Mouse (Mus musculus): ENCODE results near the gene Spns1.
"Not testable (repeated sequence)": the region's sequence is repeated elsewhere in the genome, so short reads cannot be mapped to it uniquely, and the experiment has no call there.

The Spns1 gene

DNA sequence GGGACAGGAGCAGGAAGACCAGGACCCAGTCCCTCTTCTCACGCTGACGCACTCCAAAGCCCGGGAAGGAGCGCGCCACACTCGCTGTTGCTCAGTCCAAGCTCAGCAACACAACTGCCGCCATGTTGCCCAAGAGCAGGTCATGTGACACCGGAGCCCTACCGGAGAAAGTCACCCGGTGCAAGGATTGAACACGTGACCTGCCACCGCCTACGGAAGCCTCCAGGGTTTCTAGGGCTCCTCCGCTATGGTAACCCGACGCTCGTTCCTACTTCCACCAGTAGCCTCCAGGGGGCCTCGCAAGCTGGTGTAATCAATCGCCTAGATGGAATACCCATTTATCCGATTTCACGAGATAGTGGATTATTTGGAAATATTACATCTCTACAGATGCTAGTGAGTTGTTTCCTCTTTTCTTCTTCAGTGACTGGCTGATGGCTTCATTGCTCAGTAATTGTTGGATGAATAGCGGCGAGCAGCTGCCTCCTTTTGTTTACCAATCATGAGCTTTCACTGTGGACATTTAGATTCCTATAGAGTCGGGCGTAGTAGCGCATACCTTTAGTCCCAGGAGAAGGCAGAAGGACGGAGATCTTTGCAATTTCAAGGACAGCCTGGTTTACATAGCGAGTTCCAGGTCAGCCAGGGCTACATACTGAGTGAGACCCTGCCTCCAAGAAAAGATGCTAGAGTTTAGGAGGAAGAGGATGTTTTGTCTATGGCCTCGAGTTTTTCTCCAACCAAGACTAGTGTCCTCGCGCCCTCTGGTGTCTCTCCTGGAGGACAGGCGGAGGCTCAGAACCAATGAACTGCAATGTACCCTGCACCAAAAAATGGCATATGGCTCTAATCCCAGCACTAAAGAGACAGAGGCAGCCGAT lies at the start of gene Spns1:
Gene Spns1 (minus strand): TSS at position 173 of the 881 bp plus-strand sequence.
- peak; percentile 99 for DNase-seq

DNA sequence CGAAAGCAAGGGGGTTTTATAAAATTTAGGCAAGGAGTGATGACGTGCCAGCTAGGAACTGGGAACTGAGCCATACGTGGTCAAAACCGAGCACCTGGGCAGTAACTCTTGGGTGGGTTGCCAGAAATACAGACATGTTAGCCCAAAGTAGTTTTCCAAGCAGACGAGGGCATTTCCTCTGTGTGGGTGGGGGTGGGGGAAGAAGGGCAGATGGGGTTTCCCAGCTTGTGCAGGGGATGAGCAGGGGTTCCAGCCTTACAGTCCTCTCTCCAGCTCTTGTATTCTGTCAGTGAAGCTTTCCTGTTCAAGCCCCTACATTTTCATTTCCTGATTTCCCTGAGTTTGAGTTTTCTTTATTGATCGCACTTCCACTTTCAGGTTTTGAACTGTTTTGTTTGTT lies 46.9 kb upstream of the Spns1 start:
- no peak for DNase-seq

DNA sequence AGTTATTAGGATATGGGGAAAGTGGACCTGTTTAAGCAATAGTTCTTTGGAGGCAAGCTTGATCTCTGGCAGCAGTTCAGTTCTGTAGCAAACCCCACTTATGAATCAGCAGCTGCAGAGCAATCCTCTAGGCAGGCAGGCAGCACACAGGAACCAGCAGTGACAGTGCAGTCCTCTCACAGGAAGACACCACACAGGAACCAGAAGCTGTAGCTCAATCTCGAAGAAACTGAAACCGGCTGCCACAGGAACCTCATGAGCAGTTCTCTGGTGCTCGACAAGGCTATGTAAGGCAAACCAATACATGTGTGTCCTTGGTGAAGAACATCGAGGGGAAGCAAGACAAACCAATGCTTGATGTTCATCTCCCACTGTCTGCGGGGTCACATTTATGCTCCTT lies 44.5 kb upstream of the Spns1 start:
- DNase-seq = no peak

DNA sequence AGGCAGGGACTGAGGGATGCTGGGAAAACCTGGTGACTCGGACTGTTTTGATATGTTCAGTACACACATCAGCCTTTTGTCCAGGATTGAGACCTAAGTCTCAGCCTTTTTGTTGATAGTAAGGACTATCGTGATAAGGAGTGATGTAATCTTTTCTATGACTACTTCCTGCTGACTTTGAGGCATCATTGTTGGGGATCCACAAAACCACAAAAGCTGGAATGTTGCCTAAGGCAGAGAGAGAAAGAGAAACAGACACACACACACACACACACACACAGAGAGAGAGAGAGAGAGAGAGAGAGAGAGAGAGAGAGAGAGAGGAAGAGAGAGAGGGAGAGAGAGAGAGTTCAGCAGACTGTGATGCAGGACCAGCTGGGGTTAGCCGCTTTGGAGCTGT lies 41.2 kb upstream of the Spns1 start:
- DNase-seq = no peak

DNA sequence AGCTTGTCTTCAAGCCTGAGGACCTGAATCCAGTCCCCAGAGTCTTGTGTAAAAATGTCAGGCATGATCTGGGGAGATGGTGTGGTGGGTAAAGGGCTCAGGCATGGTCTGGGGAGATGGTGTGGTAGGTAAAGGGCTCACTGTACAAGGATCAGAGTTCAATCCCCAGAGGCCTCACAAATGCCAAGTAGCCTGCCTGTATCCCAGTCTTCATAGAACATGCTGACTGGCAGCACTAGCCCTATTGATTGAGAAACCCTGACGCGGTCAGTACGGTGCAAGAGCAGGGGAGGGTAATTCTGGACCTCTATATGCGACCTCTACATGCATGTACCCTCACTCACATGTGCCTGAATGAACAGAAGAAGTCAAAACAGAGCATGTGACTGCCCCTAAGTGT lies 40.4 kb upstream of the Spns1 start:
- no peak for DNase-seq

DNA sequence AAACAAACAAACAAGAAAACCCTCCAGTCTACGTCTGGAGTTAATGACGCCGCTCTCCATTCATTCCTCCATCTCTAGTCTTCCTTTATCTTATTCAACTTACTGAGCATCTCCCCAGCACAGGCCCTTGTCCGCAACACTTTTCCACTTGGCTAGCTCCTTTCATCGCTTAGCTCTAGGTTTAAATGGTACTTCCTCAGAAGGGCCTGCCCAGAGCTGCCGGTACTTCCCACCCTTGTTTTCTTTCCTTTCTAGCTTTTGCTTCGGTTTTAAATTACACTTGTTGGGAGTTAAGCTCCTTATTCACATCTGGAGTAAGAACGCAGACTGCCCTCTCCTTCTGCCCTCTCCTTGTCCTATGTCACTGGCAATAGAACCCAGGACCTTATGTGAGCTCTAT lies 39.8 kb upstream of the Spns1 start:
- DNase-seq = no peak

DNA sequence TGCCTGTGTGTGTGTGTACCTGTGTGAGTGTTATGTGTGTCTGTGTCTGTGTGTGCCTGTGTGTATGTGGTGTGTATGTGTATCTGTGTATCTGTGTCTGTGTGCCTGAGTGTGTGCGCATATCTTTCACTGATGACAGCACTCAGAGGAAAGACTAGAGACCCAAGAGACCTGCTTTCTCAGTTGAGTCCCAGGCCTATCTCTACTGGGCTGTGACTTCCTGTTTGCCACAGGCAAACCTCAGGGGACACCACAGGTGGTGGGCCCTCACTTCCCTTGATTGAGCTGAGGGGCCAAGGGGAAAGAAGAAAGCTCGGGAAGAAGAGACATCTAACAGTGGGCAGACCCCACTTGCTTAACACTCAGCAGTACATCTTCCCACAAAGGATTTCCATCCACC lies 39.4 kb upstream of the Spns1 start:
- DNase-seq = no peak

DNA sequence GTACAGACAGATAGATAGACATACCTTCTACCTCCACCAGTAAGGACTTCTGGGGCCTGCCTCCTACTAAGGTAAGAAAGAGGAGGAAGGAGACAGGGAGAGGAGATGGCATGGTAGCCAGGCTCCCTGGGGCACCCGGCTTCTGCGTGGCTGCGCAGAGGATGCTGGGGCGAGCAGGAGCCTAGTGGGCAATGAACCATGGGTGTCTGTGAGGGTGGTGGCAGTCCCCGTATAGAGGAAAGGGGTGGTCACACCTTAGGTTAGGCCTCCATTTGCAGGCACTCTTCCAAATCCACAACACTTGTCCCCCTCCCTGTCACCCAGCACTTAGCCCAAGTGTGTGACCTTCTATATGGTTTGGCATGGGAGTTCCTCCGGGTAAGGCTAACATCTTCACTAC lies 37.5 kb upstream of the Spns1 start, which contains the start of gene Cd19:
Gene Cd19 (minus strand): TSS at position 165 of the 400 bp plus-strand sequence.
- DNase-seq = no peak

DNA sequence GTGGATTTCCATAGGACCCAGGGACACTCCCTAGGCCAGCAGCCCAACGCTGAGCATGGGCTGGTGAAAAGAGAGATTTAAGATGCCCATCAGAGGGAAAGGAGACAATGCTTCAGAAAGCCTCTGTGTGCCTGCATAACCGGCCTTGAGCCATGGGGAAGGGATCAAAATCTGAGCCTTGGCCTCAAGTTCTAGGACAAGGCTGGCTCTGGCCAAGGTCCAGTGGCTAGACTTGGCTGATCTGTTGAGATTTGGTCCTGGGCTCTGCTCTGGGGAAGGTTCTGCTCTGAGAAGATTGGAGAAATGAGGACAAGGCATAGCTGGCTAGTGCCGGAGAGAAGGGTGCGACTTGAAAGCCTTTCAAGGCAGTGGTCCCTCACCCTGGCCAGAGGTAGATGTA lies 33.8 kb upstream of the Spns1 start:
- DNase-seq = no peak

DNA sequence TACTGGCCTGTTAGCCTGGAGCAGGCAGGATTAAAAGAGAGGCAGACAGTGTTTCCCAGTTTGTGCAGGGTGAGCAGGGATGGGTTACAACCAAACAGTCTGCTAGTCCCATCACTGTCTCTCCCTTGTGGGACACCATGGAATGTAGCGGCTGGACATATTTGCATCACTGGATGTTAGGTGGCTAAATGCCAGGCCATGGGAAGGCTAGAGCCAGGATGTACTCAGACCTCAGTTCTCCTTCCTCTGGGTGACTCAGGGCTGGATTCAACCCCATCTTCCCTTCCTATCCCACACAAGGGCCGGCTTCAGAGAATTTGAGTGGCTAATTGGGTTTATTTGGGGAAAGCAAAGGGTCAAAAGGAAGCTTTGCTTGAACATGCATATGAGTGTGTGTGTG lies 31.4 kb upstream of the Spns1 start:
- no peak for DNase-seq

DNA sequence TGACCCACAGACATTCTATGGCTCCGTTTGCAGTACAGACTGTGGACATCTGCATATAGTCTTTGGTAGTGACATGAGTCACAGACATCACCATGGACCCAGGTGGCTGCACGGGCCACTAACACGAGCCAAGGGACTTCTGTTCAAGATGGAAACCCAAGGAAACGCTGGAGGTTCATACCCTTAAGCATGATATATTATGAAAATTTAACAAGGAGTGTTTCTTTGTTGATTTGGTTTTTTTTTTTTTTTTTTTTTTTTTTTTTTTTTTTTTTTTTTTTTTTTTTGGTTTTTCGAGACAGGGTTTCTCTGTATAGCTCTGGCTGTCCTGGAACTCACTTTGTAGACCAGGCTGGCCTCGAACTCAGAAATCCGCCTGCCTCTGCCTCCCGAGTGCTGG lies 25.3 kb upstream of the Spns1 start:
- not testable (repeated sequence) for DNase-seq

DNA sequence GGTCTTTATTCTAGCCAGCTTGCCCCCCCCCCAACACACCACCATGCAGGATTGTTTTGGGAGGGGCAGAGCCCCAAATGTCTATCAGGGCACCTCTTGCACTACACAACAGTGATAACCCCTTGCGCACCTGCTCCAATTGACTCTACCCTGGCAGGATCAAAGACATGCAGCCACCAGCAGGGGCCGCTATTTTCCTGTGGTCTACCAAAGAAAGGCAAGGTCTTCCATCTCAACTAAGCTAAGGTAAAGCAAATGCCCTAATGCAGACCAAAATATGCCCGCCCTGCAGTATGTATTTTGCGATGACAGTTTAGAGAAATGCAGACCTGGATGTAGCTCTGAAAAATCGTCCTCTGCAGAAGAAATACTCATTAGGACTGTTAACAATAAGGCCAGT lies 22.3 kb upstream of the Spns1 start:
- DNase-seq = peak; percentile 89

DNA sequence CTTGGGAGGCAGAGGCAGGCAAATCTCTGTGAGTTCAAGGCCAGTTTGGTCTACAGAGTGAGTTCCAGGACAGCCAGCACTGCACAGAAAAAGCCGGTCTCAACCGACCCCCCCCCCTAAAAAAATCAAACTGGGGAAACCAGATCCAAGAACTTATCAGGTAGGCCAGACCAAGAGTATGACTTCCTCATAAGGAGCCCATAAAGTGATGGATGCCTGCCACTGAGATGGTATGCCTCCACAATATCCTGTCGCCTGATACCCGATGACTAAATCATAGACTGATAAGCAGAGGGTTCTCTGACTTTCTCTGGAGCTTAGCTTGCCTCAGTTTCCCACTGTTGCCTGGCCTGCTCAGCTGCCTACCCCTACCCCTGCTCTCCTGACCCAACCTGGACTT lies 20.6 kb upstream of the Spns1 start:
- DNase-seq = no peak

DNA sequence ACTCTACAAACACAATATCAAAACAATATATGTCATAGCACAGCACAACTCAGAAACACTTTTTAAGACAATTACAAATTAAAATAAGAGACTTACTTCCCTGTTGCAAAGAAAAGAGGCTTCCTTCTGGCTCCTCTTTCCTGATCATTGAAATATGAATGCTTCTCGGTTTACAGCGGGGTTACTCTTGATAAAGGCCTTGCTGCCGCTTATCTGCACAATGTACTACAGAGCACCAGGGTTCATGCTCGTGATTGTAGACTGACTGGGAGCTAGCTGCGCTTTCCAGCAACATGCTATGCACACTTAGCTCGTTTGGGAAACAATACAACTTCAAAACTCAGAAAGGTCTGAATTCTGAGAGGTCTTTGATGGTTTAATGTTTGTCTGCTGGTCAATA lies 20.0 kb upstream of the Spns1 start:
- DNase-seq = no peak

DNA sequence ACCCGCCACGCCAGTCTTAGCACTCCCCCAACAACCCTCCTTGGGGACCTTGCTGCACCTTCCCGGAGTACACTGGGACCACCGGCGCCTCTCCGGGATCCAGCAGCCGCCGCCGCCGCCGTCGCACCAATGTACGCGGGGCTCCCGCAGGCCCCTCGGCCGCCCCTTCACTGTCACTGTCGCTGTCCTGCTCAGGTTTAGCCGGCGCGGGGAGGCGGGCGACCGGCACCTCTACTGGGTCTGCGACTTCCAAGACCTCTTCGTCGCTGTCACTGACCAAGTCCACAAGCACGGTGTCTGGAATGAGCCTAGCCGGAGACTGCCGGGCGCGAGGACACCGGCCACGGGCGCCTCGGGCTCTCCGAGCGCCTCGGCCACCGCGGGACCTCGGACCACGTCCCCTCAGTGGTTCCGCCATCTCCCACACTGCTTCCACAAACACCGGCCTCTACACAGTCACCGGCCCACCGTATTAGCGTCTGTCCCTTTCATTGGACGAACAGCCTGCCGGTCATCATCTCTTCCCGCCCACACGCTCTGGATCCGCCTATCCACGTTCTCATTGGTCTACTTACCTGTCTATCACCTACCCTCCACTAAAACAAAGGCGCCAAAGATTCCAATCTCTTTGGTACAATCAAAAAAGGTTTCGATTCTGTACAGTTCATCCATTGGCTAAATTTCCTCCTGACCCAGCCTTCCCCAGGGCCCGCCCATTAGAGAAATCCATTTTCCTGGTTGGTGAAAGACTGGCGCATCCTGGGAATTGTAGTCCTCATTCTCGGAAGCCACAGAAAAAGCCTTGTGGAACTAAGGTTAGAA lies 19.3 kb upstream of the Spns1 start, which contains the start of gene Nfatc2ip:
Gene Nfatc2ip (minus strand): TSS at position 440 of the 822 bp plus-strand sequence.
- DNase-seq = peak; percentile 91 to 99

DNA sequence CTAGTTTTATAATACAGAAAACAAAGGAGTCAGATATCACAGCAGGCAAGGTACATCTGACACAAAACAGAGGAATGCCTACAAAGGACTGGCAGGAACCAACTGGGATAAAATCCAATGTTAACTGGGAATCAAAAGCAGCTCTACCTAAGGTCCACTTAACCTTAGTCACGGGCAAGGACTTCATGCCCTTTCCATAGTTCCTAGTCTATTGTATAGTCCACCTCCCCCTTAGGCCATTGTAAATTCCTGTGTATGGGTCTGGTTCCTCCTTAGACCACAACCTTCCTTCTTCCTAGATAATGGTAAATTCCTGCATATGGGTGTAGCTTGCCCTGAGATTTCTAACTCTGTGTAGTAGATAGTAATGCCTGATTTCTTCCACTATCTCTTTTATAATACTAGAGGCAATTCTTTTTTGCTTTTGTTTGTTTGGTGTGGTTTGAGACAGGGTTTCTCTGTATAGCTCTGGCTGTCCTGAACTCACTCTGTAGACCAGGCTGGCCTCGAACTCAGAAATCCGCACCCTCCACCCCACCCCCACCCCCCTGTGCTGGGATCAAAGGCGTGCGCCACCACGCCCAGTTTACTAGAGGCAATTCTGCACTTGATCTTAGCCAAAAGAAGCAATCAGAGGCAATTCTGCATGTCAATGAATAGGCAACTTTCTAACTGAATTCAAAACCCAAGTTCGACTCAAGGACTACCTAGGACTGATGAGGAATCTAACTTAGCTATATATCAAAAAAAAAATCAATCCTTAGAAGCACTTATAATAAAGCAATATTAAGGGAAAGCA lies 15.0 kb upstream of the Spns1 start:
- not testable (repeated sequence) for DNase-seq

DNA sequence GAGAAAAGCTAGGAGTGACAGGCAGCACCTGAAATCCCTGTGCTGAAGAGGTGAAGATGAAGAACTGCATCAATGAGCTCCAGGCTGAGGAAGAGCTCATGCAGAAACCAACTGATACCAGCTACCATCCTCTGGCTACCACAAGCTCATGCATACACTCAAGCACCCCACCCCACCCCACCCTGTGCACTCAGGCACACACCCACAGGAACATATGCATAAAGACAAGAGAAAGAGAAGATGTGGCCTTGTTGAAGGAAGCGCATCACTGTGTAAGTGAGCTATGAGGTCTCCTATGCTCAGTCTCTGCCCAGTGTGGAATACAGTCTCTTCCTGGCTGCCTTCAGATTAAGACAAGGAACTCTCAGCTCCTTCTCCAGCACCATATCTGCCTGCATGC lies 10.9 kb upstream of the Spns1 start:
- no peak for DNase-seq

DNA sequence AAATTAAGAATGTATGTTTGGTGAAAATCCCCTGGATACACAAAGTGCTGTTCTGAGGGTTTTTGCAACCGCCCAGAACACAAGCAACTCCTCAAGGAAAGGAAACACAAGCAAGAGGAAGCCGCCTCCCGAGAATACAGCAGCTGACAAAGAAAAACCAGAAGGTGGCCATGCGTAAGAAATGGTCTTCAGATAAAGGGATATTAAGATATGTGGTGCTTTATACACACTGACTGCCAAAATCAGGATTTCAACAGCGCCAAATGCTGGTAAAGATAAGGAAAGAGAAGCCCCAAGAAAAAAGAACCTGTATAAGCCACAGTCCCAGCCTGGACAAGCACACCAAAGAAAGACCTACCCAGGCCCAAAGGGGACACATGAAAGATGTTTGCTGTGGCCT lies 6.3 kb upstream of the Spns1 start:
- DNase-seq = no peak

DNA sequence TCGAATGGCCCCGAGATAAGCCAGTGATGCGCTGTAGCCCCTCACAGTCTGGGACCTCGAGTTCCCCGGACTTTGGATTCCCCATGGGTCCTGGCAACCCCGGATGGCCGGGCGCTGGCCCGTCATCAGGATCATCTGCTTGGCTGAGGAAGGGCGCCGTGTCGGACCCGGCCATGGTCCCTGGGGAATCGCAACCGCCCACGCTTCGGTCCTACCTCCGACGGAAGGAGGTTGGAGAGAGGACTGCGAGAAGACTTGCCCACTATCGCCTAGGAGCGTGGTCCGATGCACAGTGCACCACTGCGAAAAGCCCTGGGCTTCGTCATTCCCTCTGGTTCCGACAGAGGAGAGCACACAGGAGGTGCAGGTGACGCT lies 360 bp downstream of the Spns1 start:
- DNase-seq = no peak

DNA sequence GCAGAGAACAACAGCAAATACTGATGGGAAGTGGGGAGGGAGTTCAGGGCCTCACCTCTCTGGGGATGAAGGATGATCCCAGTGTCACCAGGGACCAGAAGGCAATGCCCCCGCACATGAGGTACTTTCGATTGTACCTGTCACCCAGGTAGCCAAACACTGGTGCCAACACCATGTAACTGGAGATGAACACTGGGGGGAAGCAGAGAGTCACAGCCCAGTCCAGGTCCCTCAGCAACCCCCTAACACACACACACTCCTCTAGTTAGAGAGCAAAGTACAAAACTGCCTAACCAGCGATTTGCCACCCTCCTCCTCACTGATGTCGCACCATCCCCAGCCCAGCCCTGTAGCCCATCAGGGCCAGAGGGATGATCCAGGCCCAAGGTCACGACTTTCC lies 2.2 kb downstream of the Spns1 start:
- no peak for DNase-seq

DNA sequence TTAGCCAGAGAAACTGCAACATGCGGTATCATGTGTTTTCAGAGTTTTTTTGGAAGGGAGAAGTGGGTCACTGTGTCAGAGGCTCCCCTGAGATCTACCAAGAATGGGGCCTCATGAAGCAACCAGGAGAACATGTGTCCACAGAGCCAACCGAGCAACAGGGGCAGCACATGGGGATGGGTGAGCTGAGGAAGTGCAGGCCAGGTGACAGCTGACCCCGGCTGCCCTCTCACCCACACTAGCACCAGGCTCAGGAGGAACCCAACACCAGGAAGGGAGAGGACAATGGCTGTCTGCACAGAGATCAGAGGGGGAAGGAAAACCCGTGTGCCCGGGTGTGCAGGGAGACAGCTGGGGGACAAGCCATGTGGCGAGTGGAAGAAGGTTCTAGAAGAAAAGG lies 2.7 kb downstream of the Spns1 start:
- DNase-seq = no peak

DNA sequence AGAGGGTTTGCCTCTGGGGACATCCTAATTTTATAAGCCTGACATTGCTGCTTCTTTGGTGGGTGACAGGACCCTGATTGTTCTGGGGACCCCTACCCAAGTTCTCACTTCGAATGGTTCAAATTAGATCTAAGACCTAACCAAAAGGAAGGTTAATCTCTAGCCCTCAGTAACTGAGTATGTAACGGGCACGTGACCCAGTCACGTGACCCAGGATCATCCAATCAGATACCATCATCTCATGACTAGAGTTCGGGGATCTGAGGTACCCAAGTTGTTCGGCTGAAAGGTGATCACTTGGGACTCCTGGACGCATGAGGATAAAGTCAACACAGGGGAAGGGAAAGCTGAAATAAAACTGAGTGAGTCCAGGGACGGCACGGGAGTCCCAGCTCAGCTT lies 4.2 kb downstream of the Spns1 start:
- DNase-seq = no peak

DNA sequence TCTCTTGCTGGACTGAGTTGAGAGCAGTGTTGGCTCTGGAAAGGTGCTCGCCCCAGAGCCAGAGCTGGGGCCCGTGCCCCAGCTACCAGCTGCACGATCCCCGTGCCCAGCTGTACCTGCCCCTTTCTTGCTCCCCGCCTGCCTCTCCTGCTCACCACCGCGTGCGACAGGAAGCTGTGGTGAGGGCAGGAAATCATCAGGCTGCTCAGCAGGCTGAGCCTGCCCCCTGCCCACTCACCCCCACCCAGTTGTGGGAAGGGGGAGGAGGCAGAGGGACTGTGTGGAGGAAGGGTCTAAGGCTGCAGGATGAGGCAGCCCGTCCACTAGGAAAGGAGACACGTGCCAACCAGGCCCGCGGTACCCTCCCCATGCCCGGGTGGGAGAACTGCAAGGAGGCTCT lies 7.9 kb downstream of the Spns1 start, which contains the start of gene Lat:
Gene Lat (minus strand): TSS at position 178 of the 400 bp plus-strand sequence.
- no peak for DNase-seq

Measured in cerebellum, postnatal 36 days (tissue).